Mouse (Mus musculus) layer of hippocampus, adult 2 months (tissue): ENCODE measurements around the gene Jak1. TPM values are rescaled to one million over a fixed set of nuclear protein-coding genes. Genes with fewer than 3 reads are reported as not detected.

ENCODE experiments used
- DNase-seq, 2 experiments: peaks; one replicate each; pipeline ENCODE4 v3.0.0; 2022; ENCODE audit warnings: low spot score in 2 of 2
- H3K27ac ChIP-seq: fragments of 200-600 bp; 2 replicates; pipeline ENCODE4 v1.8.1; 2022
- H3K4me3 ChIP-seq: fragments of 200-600 bp; 2 replicates; pipeline ENCODE4 v1.8.1; 2022; ENCODE audit warnings: mild to moderate bottlenecking
- CTCF ChIP-seq: fragments of 200-600 bp; conservative IDR thresholded peaks from 2 replicates; pipeline ENCODE4 v1.8.1; 2022; ENCODE audit warnings: antibody characterized with exemption, mild to moderate bottlenecking, moderate library complexity
- total RNA-seq, 2 experiments: library from RNA; stranded (reverse); gene quantifications; 2 replicates each; pipeline ENCODE4 v1.2.3; 2021

Gene Jak1
- total RNA-seq, 2 experiments from 2014 or later = 124 to 128 TPM

DNA sequence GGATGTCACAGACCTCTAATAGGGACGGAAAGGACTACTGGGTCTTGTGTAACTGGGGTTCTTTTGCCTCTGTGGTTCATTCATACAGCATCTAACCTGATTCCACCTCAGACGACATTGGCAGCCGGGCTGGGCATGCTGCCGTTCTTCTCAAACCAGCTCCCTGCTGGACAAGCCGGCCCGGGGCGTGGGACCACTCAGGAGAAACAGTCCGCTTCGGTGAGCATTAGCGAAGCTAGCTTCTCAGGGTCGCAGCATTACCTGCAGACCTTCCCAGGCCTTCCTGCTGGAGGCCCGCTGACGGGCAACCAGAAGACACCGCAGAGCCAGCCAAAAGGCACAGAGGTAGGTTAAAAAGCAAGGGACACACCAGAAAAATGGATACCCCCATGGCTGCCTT is 129.2 kb downstream of the Jak1 start:
- TF ChIP-seq CTCF = no peak
- no peak overlapping the region for H3K27ac ChIP-seq
- no peak for DNase-seq

DNA sequence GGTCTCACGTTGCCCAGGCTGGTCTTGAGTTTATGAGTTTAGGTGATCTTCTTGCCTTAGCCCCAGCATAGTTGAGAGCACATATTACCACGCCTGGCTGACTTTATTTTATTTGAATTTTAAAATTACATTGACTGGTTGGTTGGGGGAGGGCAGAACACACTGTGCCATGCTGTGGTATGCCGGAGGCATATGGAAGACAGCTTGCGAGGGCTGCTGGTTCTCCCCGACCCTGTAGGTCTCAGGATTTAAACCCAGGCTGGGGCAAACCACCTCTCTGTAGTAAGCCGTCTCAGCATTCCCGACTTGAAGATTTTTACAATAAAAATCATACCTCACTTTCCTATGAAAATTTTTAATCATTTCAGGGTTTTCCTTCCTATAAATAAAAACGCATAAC is 130.1 kb downstream of the Jak1 start:
- DNase-seq = no peak

More for the DNA sequence above, 129.2 kb downstream of the Jak1 start:
- no peak overlapping the region for H3K4me3 ChIP-seq

DNA sequence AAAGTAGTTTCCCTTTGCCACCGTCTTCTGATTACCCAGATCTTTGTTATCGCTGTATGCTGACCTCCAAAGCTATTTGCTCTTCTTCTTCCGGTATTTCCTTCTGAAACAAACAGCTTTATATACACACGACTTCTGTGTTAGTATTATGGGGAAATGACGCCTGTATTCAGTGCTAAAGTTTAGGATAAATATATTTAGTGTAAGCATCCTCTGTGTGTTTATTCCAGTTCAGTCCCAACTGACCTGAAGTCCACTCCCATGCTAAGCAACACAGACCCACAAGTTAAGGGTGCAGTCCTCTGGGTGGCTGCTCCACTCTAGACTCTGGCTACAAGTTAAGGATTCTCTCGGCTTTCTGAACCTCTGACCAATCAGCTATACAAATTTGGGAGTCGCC is 144.1 kb downstream of the Jak1 start:
- no peak for TF ChIP-seq CTCF
- no peak for DNase-seq
- Histone ChIP-seq H3K27ac (no peak overlapping the region), H3K4me3 (no peak overlapping the region)

More for the DNA sequence above, 130.1 kb downstream of the Jak1 start:
- TF ChIP-seq CTCF = no peak
- Histone ChIP-seq H3K4me3 (no peak overlapping the region), H3K27ac (no peak overlapping the region)

DNA sequence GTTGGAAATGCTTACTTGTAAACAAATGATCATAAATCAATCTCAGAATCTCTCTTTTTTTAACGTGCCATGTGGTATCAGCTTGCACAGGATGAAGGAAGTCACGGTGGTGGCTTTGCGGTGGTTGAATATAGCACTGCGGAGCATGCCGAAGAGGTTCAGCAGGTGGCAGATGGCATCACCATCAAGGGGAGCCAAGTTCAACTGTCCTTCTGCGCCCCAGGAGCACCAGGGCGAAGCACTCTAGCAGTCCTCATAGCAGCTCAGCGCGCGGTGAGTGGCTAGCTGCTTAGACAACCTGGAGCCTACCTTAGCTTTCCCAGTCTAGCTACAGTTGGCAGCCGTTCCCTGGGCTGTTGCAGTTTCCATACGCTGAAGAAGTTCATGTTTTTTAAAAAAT is 158.0 kb downstream of the Jak1 start:
- no peak for TF ChIP-seq CTCF
- DNase-seq = no peak
- H3K4me3 ChIP-seq = no peak overlapping the region
- peak overlapping the region; percentile 37; the same call in 1 of the 2 replicates for H3K27ac ChIP-seq

Other genes starting within 250 kb of the Jak1 start
- gene Gm10577, start 244.6 kb downstream of the Jak1 start, total RNA-seq = not detected
- gene Raver2, start 196.3 kb downstream of the Jak1 start, total RNA-seq = 10 to 100 TPM; 45.3 to 48.3 TPM
- 10 to 100 TPM; 63.0 to 63.2 TPM for gene Ak4, start 154.0 kb upstream of the Jak1 start, total RNA-seq
- gene Dnajc6, start 231.4 kb upstream of the Jak1 start, total RNA-seq = 100 to 1,000 TPM; 291 to 316 TPM